Comparison of ENCODE assay signal across 8 mouse cellular contexts in genomic region chr5:45670280-45670670, GRCm38 (mm10). TPM values are rescaled to one million over a fixed set of nuclear protein-coding genes. Genes with fewer than 3 reads are reported as not detected.
A peak's percentile ranks its signal among the peaks of the same experiment; 100 is the strongest.
DNase-seq lines count a peak whose midpoint lies in the region; ATAC-seq and TF ChIP-seq lines count a peak whose summit lies in the region.

No protein-coding gene starts in this region.

- peak overlapping the region; percentile 56 for H3K9ac ChIP-seq in hindbrain, postnatal 0 days (replicated peaks; ENCODE audit: low read length)
- H3K9ac ChIP-seq in neural tube, embryonic 12.5 days, result peak overlapping the region; percentile 71

- intact Hi-C loops in left cerebral cortex, adult 2 months (cut with DNase I), result no loop called here
- intact Hi-C loops in left cerebral cortex, postnatal 25 days (cut with DNase I), result no loop called here

- no peak for ATAC-seq in hindbrain, postnatal 0 days
- ATAC-seq in neural tube, embryonic 12.5 days (ENCODE audit: low FRiP score, low read depth), result no peak
- ATAC-seq in megakaryocyte-erythroid progenitor cell, adult 5-6 weeks (replicated peaks; ENCODE audit: low FRiP score, low TSS enrichment, poor library complexity, severe bottlenecking), result no peak

- H3K27me3 ChIP-seq in hindbrain, postnatal 0 days (ENCODE audit: insufficient read depth, low read length), result no peaks in the 10 kb centered on the region
- no peaks in the 10 kb centered on the region for H3K27me3 ChIP-seq in neural tube, embryonic 12.5 days (replicated peaks)

- no peaks in the 10 kb centered on the region for H3K9me3 ChIP-seq in hindbrain, postnatal 0 days (ENCODE audit: low read length)
- H3K9me3 ChIP-seq in neural tube, embryonic 12.5 days, result no peaks in the 10 kb centered on the region

- H3K4me3 ChIP-seq in left cerebral cortex, adult 2 months, result peak overlapping the region; percentile 66
- peak overlapping the region; percentile 61 for H3K4me3 ChIP-seq in cortical plate, adult 2 months (ENCODE audit: insufficient read depth, low read length)
- peak overlapping the region; percentile 69 for H3K4me3 ChIP-seq in hindbrain, postnatal 0 days (ENCODE audit: low read length)
- H3K4me3 ChIP-seq in neural tube, embryonic 12.5 days, result peak overlapping the region; percentile 61

- no peak overlapping the region for H3K27ac ChIP-seq in left cerebral cortex, adult 2 months
- no peak overlapping the region for H3K27ac ChIP-seq in cortical plate, adult 2 months (ENCODE audit: insufficient read depth, low read length)
- no peak overlapping the region for H3K27ac ChIP-seq in hindbrain, postnatal 0 days
- 0 out of 2 replicates have a peak overlapping the region, but pooled peaks have one; percentile 16 for H3K27ac ChIP-seq in neural tube, embryonic 12.5 days

- TF ChIP-seq POLR2A in cortical plate, adult 2 months (IDR thresholded peaks at IDR 0.05; ENCODE audit: extremely low read depth, insufficient read depth, low read length), result no peak

- H3K4me2 ChIP-seq in hindbrain, postnatal 0 days (ENCODE audit: low read depth, low read length), result peak overlapping the region; percentile 98
- H3K4me2 ChIP-seq in neural tube, embryonic 12.5 days (replicated peaks), result peak overlapping the region; percentile 98

- no peak for DNase-seq in left cerebral cortex, adult 2 months (ENCODE audit: extremely low spot score in 1 of 2, low spot score in 2 of 2)
- DNase-seq in left cerebral cortex, postnatal 25 days (ENCODE audit: low spot score in 2 of 2), result no peak
- DNase-seq in hindbrain, postnatal 0 days (ENCODE audit: low spot score), result no peak
- DNase-seq in layer of hippocampus, adult 9-10 months (ENCODE audit: low spot score), result no peak
- DNase-seq in layer of hippocampus, postnatal 14 days (ENCODE audit: low spot score in 2 of 2), result no peak

- TF ChIP-seq CTCF in left cerebral cortex, adult 2 months (IDR thresholded peaks at IDR 0.05), result no peak
- TF ChIP-seq CTCF in cortical plate, adult 2 months (IDR thresholded peaks at IDR 0.05; ENCODE audit: extremely low read depth, insufficient read depth, low read length), result no peak
- no peak for TF ChIP-seq CTCF in hindbrain, postnatal 0 days (IDR thresholded peaks at IDR 0.05; ENCODE audit: low read depth)

- no peaks in the 10 kb centered on the region for H3K36me3 ChIP-seq in hindbrain, postnatal 0 days (ENCODE audit: insufficient read depth, low read length)
- 0 out of 2 replicates have a peak, but pooled peaks cover 4% of the 10 kb centered on the region for H3K36me3 ChIP-seq in neural tube, embryonic 12.5 days

- H3K4me1 ChIP-seq in cortical plate, adult 2 months (ENCODE audit: control insufficient read depth, insufficient read depth, low read length), result peaks cover 1% of the 10 kb centered on the region; the same call in 1 of the 2 replicates
- peaks cover 4% of the 10 kb centered on the region; the same call in 1 of the 2 replicates for H3K4me1 ChIP-seq in hindbrain, postnatal 0 days (ENCODE audit: insufficient read depth, low read length)
- peaks cover 4% of the 10 kb centered on the region; the same call in 1 of the 2 replicates for H3K4me1 ChIP-seq in neural tube, embryonic 12.5 days

- WGBS in hindbrain, postnatal 0 days, result under 1% methylated on average over 13 of the region's 13 CpGs
- WGBS in neural tube, embryonic 12.5 days, result under 1% methylated on average over 13 of the region's 13 CpGs

RNA-seq across cellular contexts. Expression of gene Ncapg, which starts 0.6 kb away (rescaled TPM):
- total RNA-seq in left cerebral cortex, adult 2 months (2021), result under 1 TPM; 0.20 to 0.56 TPM
- total RNA-seq in left cerebral cortex, postnatal 25 days (2021), result under 1 TPM; 0.50 to 0.64 TPM
- 0.25 and 0.33 TPM in 2 replicates for polyA plus RNA-seq in cortical plate, adult 2 months (2012; rRNA removed)
- 4.3 and 6.5 TPM in 2 replicates for total RNA-seq in hindbrain, postnatal 0 days (2014; rRNA removed)
- 6.4 and 7.8 TPM in 2 replicates for polyA plus RNA-seq in hindbrain, postnatal 0 days (2015; fragmentation: Nextera tagmentation; extraction: Ambion mirVana)
- 38.6 and 40.5 TPM in 2 replicates for polyA plus RNA-seq in neural tube, embryonic 12.5 days (2016; fragmentation: Nextera tagmentation; extraction: Ambion mirVana)
- total RNA-seq in megakaryocyte-erythroid progenitor cell, adult 5-6 weeks (2014; fragmentation: Nextera tagmentation), result 53.1 and 57.7 TPM in 2 replicates
- total RNA-seq in megakaryocyte-erythroid progenitor cell, adult 5-6 weeks (2017), result 69.3 and 85.9 TPM in 2 replicates
- 1 to 10 TPM in 1 of 2 experiments, under 1 TPM in 1; 0.81 to 1.7 TPM for total RNA-seq in layer of hippocampus, postnatal 14 days (2021)

RNA-seq across cellular contexts. Expression of gene Fam184b, which starts 30.9 kb away (rescaled TPM):
- 1 to 10 TPM; 8.1 TPM for total RNA-seq in left cerebral cortex, adult 2 months (2021)
- 10 to 100 TPM in 1 of 2 experiments, 1 to 10 TPM in 1; 7.1 to 11.8 TPM for total RNA-seq in left cerebral cortex, postnatal 25 days (2021)
- polyA plus RNA-seq in cortical plate, adult 2 months (2012; rRNA removed), result 4.8 and 5.8 TPM in 2 replicates
- total RNA-seq in hindbrain, postnatal 0 days (2014; rRNA removed), result 15.1 and 16.2 TPM in 2 replicates
- polyA plus RNA-seq in hindbrain, postnatal 0 days (2015; fragmentation: Nextera tagmentation; extraction: Ambion mirVana), result 14.8 and 15.3 TPM in 2 replicates
- 1.1 and 1.8 TPM in 2 replicates for polyA plus RNA-seq in neural tube, embryonic 12.5 days (2016; fragmentation: Nextera tagmentation; extraction: Ambion mirVana)
- total RNA-seq in megakaryocyte-erythroid progenitor cell, adult 5-6 weeks (2014; fragmentation: Nextera tagmentation), result not detected in 2 replicates
- not detected in 2 replicates for total RNA-seq in megakaryocyte-erythroid progenitor cell, adult 5-6 weeks (2017)
- 10 to 100 TPM; 13.5 to 16.0 TPM for total RNA-seq in layer of hippocampus, postnatal 14 days (2021)

Comparison
In these comparisons a context has a peak if more than half of its experiments do, and no peak if none do; other contexts are left out.
1. RNA of gene Fam184b, which starts 30.9 kb away (total RNA-seq): 13.5 to 16.0 TPM in layer of hippocampus, postnatal 14 days, 15.1 to 16.2 TPM in hindbrain, postnatal 0 days, 7.1 to 11.8 TPM in left cerebral cortex, postnatal 25 days and 8.1 TPM in left cerebral cortex, adult 2 months; not detected in megakaryocyte-erythroid progenitor cell, adult 5-6 weeks; every median in the first group is over 4 times any median in the second.
2. Peak in every context shown above with its lines, with median percentiles within 50 percentile points of each other: H3K4me3 ChIP-seq.